Mouse (Mus musculus) ES-E14 (cell line): ENCODE measurements at regions not wholly inside any gene's neighbourhood (a gene's known extent, or its start where the extent isn't known, plus 50 kb on each side); places are given as distances from the start of the nearest gene placed in this dataset.

Experiments
- MAFK ChIP-seq: IDR thresholded peaks from 2 replicates; pipeline ENCODE4 v1.6.1; 2014; ENCODE audit warnings: mild to moderate bottlenecking, low read depth, low read length, inconsistent platforms; ENCODE audit not compliant: insufficient read depth
- ZNF384 ChIP-seq: IDR thresholded peaks from 2 replicates; pipeline ENCODE4 v1.6.1; 2012; ENCODE audit warnings: low read depth, low read length, inconsistent platforms

DNA sequence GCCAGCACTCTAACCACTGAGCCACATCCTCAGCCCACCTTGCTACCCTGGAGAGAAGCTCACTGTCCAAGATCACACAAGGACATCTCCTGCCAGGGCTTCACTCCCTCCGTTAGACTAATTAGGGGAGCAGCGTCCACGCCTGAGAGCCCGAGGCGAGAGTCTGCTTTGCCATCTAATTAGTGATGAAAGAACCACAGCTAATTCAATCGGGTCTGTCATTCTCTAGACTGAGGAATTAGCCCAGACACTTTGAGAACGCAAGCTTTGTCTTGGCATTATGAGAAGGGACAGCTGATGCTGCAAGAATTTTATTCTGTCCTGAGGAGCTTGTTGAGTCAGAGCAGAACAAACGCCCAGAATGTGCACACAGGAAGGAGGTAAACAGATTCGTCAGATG is 200.5 kb upstream of the Zc3h12c start:
- TF ChIP-seq MAFK = no peak
- no peak for TF ChIP-seq ZNF384
